Mouse (Mus musculus) erythroblast, adult 5-6 weeks (primary cell): ENCODE results near the gene Cep131. TPM values are rescaled to one million over a fixed set of nuclear protein-coding genes. Genes with fewer than 3 reads are reported as not detected.

Experiments used
- ATAC-seq: replicated peaks from 2 replicates; pipeline ENCODE4 v1.8.0; 2016; ENCODE audit warnings: moderate number of reproducible peaks, mild to moderate bottlenecking, moderate TSS enrichment, inconsistent platforms; ENCODE audit not compliant: poor library complexity, low FRiP score, severe bottlenecking
- total RNA-seq, 2 experiments: library from RNA; stranded (forward) in 1 of 2; stranded (reverse) in 1 of 2; fragments of 150-400 nt in 1 of 2; fragments of 200-764, 138-1000 nt in 1 of 2; gene quantifications; 2 replicates each; pipeline versions ENCODE4 v1.2.3 to v1.2.4; 2015 to 2017; ENCODE audit warnings: low replicate concordance in 2 of 2

Cep131 gene
- total RNA-seq (2015; ENCODE audit: low replicate concordance) (5.6 and 6.7 TPM in 2 replicates), total RNA-seq (2017; ENCODE audit: low replicate concordance) (2.0 and 7.1 TPM in 2 replicates)

DNA sequence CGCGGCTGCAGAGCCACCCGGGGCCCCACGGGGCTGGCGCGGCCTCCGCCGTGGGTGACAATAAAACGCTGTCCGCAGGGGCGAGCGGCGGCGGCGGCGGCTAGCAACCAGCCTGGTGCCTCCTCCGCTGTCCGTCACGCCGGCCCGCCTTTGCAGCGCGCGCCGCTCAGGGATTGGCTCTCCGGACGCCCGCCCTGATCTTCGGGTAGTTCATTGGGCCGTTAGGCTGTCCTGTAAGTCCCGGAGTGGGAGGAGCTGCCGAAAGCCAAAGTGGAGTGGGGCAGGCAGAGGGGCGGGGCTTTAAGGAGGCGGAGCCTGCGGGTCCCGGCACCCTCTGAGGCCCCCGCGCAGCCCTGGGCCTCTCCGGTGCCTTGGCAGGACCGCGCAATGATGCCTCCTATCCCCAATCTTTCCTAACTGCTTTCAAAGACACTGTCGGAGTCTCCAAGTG, at the start of gene Cep131:
Cep131 (minus strand) TSS at position 126 of the 451 bp plus-strand sequence.
- ATAC-seq: peak; percentile 97

DNA sequence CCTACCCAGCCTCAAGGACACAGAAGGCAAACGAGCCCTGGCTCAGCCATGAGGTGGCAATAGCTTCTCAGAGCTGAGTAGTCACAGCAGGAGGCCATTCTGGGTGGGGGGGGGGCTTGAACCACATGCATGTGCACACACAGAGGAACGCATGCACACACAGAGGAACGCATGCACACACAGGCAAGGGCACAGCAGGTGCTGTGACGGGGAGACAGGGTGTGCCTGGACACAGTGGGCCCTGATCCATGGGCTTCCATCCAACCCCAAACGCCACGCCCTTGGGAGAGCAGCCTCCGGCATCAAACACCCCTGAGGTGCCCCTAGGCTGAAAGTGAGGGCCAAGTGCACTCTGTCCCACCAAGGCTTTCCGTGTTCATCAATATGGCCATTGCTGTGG, 49.6 kb upstream of the Cep131 start:
- no peak for ATAC-seq

DNA sequence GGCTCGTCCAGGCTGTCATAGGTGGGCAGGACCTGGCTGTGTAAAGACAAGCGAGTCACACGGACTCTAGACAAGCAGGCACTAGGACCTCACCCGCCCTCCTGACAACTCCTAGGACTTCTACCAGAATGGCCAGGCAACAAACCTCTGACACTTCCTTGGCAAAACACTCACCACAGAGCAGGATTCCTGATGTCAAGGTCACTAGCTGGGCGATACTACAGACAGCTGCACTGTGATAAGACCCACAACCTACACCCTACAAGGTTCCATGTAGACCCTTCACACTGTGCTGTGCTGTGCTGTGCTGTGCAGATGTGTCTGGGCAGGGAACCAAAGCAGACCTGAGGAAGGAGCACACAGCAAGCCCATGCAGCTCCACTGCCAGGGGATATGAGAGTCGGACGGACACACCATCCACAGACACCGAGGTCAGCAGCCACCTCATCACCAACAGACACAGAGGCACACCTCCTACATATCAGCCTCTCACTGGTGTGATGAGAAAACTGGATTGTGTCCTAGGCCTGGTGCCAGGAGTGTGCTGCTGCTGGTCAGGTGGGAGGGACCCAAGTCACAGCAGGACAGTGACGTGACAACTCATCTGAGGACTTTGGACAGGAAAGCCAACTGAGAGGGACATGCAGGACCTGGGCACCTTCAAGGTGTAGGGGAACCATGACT, 48.4 kb upstream of the Cep131 start:
- ATAC-seq: 0 out of 2 replicates have a peak, but pooled peaks have one; percentile 15

DNA sequence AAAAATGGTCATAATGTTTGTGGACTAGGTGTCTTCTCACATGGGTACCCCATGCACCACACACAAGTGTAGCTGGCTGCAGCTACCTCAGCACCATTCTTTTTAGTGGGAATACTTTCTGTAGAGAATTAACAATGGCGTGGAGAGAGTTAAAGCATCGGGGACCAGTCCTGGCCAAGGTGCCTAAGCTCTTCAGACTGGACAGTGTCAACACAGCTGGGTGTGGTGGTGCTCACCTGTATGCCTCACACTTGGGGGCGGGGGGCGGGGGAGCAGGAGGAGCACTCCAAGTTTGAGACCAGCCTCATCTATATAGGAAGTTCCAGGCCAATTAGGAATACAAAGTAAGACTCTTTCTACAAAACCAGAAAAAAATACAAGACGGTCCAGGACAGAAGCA, 47.5 kb upstream of the Cep131 start:
- no peak for ATAC-seq

DNA sequence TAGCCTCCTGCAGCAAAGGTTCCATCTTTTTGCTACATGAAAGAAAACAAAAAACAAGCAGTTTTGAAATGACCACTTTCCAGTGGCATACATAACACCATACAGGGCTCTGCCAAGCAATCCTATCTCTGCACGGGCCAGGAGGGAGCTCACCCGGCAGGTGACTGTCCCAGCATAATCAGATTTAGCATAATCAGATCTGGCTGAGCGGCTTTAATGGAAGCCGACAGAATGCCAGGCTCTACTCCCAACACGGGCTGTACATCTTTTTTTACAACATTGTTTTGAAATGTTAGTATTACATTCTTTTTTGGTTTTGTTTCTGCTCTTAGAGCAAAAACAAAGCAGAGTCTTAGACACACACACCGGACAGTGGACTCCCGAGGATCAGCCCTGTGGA, 42.7 kb upstream of the Cep131 start:
- ATAC-seq: no peak

DNA sequence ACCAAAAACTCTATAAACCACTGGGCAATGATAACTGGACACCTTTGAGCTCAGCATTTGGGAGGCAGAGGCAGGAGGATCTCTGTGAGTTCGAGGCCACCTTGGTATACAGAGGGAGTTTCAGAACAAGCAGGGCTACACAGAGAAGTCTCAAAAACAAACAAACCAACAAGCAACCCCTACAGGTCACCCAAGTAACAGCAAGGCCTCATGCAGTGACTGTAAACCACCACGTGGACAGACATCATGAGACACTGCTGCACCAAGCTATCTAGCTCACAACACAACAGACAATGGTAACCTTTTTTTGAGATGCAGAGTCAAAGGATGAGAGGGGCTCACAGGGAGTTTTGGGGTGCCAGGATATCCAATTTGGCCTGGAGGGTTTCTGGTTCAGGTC, 40.2 kb upstream of the Cep131 start:
- no peak for ATAC-seq

DNA sequence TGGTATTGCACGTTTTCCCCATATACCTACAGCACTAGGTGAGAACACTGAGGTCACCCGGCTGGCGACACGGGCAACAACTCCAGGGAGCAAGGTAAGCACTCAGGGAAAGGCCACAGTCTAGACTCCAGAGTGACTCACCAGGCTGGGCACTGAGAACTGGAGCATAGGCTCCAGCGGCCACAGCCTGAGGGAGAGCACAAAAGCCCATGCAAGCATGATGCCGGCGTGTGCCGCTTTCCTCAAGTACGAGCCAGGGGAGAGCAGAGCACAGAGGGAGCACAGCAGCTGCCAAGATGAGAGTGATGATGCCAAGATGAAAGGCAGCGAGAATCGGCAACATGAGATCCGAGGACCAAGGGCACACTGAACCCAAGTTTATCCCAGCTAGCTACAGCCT, 35.5 kb upstream of the Cep131 start:
- no peak for ATAC-seq

DNA sequence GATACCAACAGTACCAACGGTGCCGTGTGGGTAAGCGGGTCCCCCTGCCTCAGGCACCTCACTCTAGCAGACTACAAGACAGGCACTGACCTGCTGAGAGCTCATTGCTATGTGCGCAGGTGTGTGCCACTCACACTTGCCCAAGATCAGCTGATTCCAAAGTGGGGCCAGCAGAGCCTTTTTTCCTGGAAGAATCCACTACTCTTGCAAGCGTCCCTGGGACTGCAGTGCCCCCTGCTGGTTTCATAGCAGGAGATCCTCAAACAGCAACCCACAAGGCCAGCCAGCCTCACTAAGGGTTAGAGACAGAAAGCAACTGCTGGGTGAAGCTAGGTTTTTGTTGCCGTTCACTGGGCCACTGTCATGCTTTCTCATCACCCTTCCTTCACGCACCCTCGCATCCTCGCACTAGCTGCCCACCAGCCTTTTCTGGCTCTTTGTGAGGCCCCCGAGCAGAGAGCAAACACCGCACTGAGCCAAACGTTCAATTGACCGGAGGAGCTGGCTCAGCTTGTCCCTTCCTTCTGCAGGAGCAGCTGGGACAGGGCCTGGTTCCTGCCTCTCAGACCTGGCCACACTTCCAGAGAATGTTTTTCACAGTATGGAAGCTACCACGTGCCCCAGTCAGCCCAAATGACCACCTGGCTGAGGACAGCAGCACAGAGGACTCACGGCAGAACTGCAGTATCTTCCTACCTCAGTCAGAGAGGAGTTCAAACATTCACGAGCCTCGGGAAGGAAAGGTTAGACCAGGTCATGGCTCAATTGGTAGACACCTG, 34.2 kb upstream of the Cep131 start:
- ATAC-seq: no peak

DNA sequence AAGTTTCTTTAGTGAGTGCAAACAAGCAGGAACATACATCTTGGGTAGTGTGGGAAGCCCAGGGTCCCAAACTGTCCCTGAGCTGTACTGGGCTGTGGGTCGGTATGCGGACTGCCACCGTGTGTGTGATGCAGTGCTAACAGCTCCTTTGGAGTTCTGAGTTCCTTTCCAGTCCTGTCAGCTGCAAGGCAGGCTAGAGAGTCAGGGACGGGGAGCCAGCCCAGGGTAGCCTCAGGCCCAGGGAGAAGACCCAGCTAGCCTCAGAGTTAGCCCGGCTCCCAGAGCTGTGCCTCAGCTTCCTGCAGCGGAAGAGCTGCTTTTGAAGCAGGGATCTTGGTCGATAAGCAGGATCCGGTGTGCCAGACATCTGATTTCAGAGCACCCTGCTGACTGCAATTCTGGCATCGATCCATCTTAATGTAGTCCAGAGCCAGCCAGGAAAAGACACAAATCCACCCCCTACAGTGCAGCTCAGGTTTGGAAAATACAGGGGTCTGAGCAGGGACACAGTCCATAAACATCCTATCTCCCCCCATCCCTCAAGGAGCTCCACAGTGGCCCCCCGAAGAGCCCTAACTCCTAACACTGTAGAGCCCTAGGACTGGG, 33.4 kb upstream of the Cep131 start:
- ATAC-seq: no peak

DNA sequence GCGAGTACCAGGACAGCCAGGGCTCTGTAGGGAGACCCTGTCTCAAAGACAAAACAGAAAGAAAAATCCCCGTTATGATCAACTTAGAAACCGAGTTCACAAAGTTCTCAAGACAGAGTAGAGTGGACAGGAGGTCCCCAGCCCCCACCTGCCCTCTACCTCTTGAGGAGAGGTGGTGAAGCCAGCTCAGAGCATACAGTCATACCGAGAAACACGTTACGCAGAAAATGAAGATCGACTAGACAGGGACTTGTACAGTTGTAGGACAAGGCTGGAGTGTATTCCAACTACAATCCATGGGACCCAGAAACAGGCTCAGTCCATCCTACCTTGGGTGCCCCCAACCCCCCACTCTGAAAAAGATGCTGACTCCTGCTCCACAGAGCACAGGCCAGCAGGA, 32.5 kb upstream of the Cep131 start:
- ATAC-seq: no peak

DNA sequence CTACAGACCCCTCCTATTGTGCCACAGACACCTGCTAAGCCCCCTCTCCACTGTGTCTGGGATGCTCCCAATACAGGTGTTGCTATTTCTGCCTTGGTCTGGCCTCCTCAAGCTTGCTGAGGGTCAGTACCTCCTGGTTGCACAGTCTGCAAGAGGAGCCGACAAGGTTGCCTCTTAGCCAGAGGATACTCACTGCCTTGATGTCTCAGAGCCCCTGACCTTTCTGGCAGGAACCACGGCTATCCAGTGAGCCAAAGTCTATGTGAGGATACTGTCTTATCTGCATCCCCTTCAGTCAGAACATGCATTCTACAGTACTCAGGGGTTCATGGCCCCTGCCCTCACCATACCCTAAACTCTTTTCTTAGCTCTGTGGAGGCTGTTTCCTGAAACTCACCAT, 31.0 kb upstream of the Cep131 start:
- ATAC-seq: no peak

DNA sequence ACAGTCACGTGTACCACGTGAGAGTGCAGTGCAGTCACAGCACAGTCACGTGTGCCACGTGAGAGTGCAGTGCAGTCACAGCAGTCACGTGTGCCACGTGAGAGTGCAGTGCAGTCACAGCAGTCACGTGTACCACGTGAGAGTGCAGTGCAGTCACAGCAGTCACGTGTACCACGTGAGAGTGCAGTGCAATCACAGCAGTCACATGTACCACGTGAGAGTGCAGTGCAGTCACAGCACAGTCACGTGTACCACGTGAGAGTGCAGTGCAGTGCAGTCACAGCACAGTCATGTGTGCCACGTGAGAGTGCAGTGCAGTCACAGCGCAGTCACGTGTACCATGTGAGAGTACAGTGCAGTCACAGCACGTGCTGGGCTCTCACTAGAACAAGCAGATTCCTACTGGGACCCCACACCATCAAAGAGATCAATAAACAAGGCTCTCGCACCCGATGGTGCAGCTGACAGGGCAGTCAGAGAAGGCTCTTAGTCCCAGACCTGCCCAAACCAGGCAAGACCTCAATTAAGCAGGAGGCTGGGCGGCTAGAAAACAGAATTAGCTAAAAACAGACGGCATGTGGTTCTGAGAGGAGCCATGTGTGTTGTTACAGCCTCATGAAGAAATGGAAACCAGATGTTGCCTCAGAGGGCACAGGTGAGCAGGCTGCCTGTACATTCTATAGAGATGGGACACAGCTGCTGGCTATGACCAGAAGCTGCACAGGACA, 28.0 kb upstream of the Cep131 start:
- ATAC-seq: no peak

DNA sequence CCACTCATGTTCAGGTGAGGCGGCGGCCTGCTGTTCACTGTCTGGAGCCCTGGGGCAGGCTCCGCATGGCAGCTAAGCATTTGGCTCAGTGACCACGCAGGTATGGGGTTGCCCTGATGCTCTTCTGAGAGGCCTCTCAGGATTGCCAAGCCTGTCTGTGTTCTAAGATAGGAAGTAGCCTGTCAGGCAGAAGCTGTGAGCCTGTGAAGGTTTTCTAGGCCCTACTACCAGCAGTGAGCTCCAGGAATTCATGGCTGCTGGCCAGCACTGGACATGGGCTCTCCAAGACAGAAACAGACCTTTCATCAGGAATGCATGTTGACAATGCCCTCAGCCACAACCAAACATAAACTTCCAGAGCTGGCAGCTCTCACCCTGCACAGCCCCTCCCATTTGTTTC, 25.5 kb upstream of the Cep131 start:
- no peak for ATAC-seq

DNA sequence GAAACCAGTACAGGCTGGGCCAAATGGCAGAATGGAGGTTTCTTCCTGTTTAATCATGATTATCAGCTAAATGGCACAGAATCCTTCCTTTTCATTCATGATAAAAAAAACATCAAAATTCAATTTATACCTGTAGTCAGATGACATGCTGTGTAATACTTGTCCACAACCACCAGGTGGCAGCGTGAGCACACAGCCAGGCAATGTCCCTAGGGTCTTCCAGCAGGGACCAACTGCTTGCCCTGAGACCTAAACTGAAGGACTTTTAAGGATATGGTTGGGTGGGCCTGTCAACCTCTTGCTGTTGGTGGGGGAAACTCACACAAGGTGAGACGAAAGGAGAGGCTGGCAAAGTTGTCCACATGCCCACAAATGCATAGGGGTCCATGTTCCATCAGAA, 24.4 kb upstream of the Cep131 start:
- no peak; the same call in 1 of the 2 replicates for ATAC-seq

DNA sequence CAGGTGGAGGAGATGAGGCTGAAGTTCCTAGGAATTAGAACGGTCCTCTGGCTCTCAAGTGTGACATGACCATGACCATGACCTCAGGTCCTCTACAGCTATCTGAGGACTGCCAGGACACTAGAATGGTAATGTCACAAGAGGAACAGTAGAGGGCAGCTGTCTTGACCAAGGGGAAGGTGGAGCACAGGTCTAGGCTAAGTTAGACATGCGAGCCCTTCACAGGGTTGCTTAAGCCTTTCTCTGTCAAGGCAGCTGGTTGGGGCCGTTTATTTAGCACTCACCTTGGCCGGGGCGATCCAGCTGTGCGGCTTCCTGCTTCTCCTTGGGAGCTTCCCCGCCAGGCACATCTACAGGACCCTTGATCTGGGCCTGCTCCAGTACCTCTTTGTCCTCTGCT, 23.9 kb upstream of the Cep131 start:
- no peak for ATAC-seq

DNA sequence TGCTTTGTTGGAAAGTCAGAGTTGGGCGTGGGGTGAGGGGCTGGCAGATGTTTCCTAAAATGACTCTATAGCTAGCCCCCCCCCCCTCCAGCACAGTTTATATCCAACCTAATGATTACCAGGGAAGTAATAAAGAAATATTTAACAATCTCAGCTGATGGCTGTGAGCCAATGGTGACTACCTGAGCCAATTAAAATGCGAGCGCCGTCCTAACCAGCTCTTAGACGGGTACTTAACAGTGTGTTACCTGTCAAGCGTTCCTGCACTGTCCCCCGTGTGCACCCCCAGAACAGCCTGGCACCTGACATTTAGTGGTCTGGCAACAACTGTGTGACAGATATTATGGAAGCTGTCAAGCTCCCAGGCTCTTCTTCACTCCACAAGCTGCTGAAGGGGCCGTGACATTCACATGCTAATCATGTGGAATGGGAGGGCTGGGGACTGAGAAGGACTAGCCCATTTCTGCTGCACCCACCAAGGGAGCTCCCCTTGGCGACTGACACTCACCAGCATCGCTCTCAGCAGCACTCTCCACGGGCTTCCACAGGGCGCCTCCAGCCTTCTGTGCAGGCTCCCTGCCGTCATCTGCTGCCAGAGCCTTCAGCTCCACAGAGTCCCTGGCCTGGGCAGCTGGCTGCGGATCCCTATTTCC, 23.1 kb upstream of the Cep131 start:
- ATAC-seq: no peak

DNA sequence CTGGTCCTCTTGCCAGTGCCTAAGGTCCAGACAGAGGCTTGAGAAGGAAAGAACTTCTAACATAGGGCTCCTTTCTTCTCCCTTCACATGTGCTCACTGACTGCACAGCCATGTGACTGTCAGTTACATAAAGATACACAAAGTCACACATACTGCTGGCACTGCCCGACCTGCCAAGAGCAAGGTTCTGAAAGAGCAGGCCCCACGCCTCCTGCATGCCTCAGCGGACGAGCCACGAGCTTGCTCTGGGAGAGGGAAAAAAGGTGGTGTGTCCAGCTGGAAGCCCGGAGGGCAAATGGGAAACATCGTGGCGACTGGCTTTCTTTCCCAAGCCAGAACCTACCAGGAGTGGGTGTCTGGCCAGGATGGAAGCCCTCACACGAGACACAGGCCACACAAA, 21.2 kb upstream of the Cep131 start:
- no peak for ATAC-seq

DNA sequence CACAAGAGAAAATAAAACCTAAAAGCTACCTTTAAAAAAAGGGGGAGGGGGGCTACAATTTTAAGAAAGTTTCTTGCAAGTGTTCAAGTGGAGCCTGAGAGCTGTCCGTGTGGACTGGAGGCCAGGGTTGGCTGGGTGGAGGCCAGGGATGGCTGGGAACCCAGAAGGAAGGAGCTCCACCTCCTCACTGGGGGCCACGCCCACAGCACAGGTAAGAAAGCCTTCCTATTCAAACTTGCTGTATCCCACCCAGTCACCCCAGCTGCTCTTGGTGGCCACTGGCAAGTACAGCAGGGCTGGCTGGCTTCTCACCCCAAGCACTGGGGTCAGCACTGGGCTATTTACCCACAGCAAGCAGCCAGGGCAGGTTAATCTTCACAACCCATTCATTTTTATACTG, 20.4 kb upstream of the Cep131 start:
- no peak for ATAC-seq

DNA sequence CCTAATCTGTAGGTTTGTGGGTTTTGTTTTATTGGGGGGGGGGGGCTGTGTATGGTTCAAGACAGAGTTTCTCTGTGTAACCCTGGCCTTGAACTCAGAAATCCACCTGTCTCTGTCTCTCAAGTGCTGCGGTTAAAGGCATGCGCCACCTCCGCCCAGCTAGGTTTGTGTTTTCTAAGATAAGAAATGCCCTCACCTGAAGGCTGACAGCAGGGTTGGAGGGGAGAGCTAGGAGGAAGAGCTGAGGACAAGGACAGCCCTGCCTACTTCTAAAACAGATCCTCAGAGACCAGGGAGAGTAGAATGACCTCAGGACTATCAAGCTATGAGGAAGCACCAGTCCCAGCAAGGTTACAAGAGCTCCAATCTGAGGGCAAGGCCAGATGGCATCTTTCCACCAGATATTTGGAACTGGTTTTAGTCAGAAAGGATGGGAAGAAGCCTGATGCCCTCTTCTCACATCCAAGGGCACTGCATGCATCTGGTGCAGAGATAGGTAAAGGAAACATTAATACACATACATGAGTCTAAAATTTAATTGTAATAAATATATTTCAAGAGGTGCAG, 16.9 kb upstream of the Cep131 start:
- ATAC-seq: no peak
